Comparison of ENCODE assay signal across 8 mouse cellular contexts in the genomic region with DNA sequence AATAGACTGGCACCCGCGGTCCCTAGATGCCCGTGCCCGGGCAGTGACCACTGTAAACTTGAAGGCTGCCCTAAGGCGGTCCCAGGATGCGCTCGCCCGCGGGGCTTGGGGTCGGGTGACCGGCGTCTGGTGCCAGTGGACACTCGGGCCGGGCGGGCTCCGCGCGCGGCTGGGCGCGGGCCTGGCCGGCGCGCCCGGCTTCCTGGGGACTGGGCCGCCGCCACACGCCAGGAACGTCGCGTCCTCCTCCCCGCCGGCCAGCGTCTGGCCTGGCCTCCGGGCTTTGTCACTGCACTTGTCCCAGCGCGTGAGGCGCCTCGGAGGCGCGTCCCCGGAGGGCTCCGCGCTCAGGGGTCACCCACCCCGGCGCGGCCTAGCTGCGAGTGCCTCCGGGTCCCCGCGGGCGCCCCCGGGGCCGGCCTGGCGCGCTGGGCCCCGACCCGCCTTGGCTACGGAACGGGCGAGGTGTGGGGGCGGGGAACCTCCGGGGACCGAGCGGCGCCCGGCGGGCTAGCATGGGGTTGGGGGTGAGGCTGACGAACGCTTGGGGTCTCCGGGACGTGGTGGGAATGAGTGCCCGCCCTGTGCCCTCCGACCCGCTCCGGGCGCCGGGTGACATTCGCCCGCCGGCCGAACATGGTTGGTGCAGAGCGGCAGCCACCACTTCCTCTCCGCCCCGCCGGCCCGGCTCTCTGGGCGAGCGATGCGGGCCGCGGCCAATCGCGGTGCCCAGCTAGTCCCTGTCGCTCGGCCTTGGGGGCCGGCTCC. TPM values are rescaled to one million over a fixed set of nuclear protein-coding genes. Genes with fewer than 3 reads are reported as not detected.
DNase-seq lines count a peak whose midpoint lies in the region; ATAC-seq and TF ChIP-seq lines count a peak whose summit lies in the region.

No protein-coding gene starts in this region.

- H3K9ac ChIP-seq in heart, embryonic 14.5 days (ENCODE audit: low read length) = peak overlapping the region; percentile 96
- peak overlapping the region; percentile 92 for H3K9ac ChIP-seq in liver, embryonic 14.5 days (replicated peaks)

- H3K36me3 ChIP-seq in heart, embryonic 14.5 days (ENCODE audit: control insufficient read depth, insufficient read depth, low read length) = no peaks in the 10 kb centered on the region
- H3K36me3 ChIP-seq in liver, embryonic 14.5 days (replicated peaks; ENCODE audit: control insufficient read depth, insufficient read depth, low read depth) = no peaks in the 10 kb centered on the region
- H3K36me3 ChIP-seq in splenic B cell, adult 2 months (ENCODE audit: control insufficient read depth, insufficient read depth, low read length, poor library complexity, severe bottlenecking) = peaks cover 6% of the 10 kb centered on the region

- peak overlapping the region; percentile 65 for H3K4me2 ChIP-seq in heart, embryonic 14.5 days (ENCODE audit: low read length)
- peak overlapping the region; percentile 91 for H3K4me2 ChIP-seq in liver, embryonic 14.5 days (ENCODE audit: low read depth)

- H3K27ac ChIP-seq in bone marrow macrophage, adult 2 months (ENCODE audit: insufficient read depth, low read depth, low read length) = peak overlapping the region; percentile 89
- peak overlapping the region; percentile 67 to 96 for H3K27ac ChIP-seq in heart, embryonic 14.5 days (replicated peaks in 1 of 2; ENCODE audit: control insufficient read depth in 1 of 2, insufficient read depth in 1 of 2, low read depth in 2 of 2, low read length in 2 of 2)
- H3K27ac ChIP-seq in liver, embryonic 14.5 days = peak overlapping the region; percentile 86

- peaks cover 6% of the 10 kb centered on the region for H3K9me3 ChIP-seq in heart, embryonic 14.5 days (ENCODE audit: control insufficient read depth, low read length)
- H3K9me3 ChIP-seq in liver, embryonic 14.5 days (ENCODE audit: control insufficient read depth, low read length) = peaks cover 4% of the 10 kb centered on the region

- TF ChIP-seq POLR2A in bone marrow macrophage, adult 2 months (IDR thresholded peaks at IDR 0.05; ENCODE audit: borderline replicate concordance, low read depth, low read length) = no peak

- H3K27me3 ChIP-seq in heart, embryonic 14.5 days (ENCODE audit: control insufficient read depth, insufficient read depth, low read length) = no peaks in the 10 kb centered on the region
- H3K27me3 ChIP-seq in liver, embryonic 14.5 days (ENCODE audit: control insufficient read depth, insufficient read depth, low read length) = no peaks in the 10 kb centered on the region
- no peaks in the 10 kb centered on the region for H3K27me3 ChIP-seq in splenic B cell, adult 2 months (ENCODE audit: control insufficient read depth, insufficient read depth, low read length, poor library complexity, severe bottlenecking)

- under 1% methylated on average over 89 of the region's 97 CpGs for WGBS in heart, embryonic 14.5 days
- under 1% methylated on average over 93 of the region's 97 CpGs for WGBS in liver, embryonic 14.5 days (ENCODE audit: insufficient replicate concordance)

- ATAC-seq in erythroid progenitor cell, adult 5-6 weeks (replicated peaks; ENCODE audit: low FRiP score, poor library complexity, severe bottlenecking) = peak; percentile 47
- ATAC-seq in heart, embryonic 14.5 days (ENCODE audit: insufficient number of reproducible peaks, insufficient read depth, low FRiP score, low read depth) = peak; percentile 66
- peak; percentile 72 for ATAC-seq in liver, embryonic 14.5 days (ENCODE audit: insufficient read depth)

- H3K4me1 ChIP-seq in bone marrow macrophage, adult 2 months (ENCODE audit: control insufficient read depth, insufficient read depth, low read length) = peaks cover 23% of the 10 kb centered on the region
- peaks cover 5 to 27% of the 10 kb centered on the region in 2 experiments for H3K4me1 ChIP-seq in heart, embryonic 14.5 days (ENCODE audit: control insufficient read depth in 2 of 2, insufficient read depth in 2 of 2, low read length in 2 of 2)
- H3K4me1 ChIP-seq in liver, embryonic 14.5 days (replicated peaks; ENCODE audit: control insufficient read depth in 2 of 2, insufficient read depth in 2 of 2, low read length in 1 of 2) = peaks cover 19 to 35% of the 10 kb centered on the region in 2 experiments

- no peak for TF ChIP-seq CTCF in bone marrow macrophage, adult 2 months (IDR thresholded peaks at IDR 0.05; ENCODE audit: low read depth, low read length)
- no peak for TF ChIP-seq CTCF in liver, embryonic 14.5 days (IDR thresholded peaks at IDR 0.05; ENCODE audit: low read depth)

- no peak for TF ChIP-seq EP300 in liver, embryonic 14.5 days (IDR thresholded peaks at IDR 0.05; ENCODE audit: low read depth)

- DNase-seq in B cell, adult 2 months = peak; percentile 75 to 79
- DNase-seq in kidney, postnatal 10 days = peak; percentile 83
- DNase-seq in liver, embryonic 14.5 days (ENCODE audit: low read depth in 3 of 3, low spot score in 3 of 3) = peak; percentile 43 to 58 (median 46)
- DNase-seq in natural killer cell, adult 2 months (ENCODE audit: low spot score in 2 of 2) = peak; percentile 68 to 73
- DNase-seq in splenic B cell, adult 2 months (ENCODE audit: low read depth, low spot score) = peak; percentile 74

- peak overlapping the region; percentile 86 for H3K4me3 ChIP-seq in bone marrow macrophage, adult 2 months (ENCODE audit: insufficient read depth, low read length)
- peak overlapping the region; percentile 93 to 96 for H3K4me3 ChIP-seq in heart, embryonic 14.5 days (ENCODE audit: control insufficient read depth in 1 of 2, insufficient read depth in 1 of 2, low read depth in 1 of 2, low read length in 2 of 2)
- H3K4me3 ChIP-seq in liver, embryonic 14.5 days (ENCODE audit: insufficient read depth in 1 of 2, low read depth in 2 of 2, low read length in 2 of 2) = peak overlapping the region; percentile 96 to 97

RNA-seq across cellular contexts. Expression of a gene that starts 1.2 kb away (rescaled TPM):
- 107 and 110 TPM in 2 replicates for polyA plus RNA-seq in bone marrow macrophage, adult 2 months (2012; ENCODE audit: insufficient read depth, insufficient read length, missing spikeins)
- total RNA-seq in erythroid progenitor cell, adult 5-6 weeks (2015; ENCODE audit: low replicate concordance) = 55.1 and 69.6 TPM in 2 replicates
- 33.4 and 66.5 TPM in 2 replicates for total RNA-seq in erythroid progenitor cell, adult 5-6 weeks (2017; ENCODE audit: low replicate concordance)
- 16.5 and 21.3 TPM in 2 replicates for polyA plus RNA-seq in heart, embryonic 14.5 days (2014; fragmentation: Nextera tagmentation; extraction: Ambion mirVana)
- 4.0 and 5.8 TPM in 2 replicates for polyA plus RNA-seq in liver, embryonic 14.5 days (2012; rRNA removed)
- polyA plus RNA-seq in liver, embryonic 14.5 days (2014; fragmentation: Nextera tagmentation; extraction: Ambion mirVana) = 11.5 and 11.8 TPM in 2 replicates

Comparison
In these comparisons a context has a peak if more than half of its experiments do, and no peak if none do; other contexts are left out.
1. Peak in every context shown above with its lines: DNase-seq, ATAC-seq, H3K4me3 ChIP-seq and H3K27ac ChIP-seq.